Mouse (Mus musculus) liver, embryonic 16.5 days (tissue): ENCODE data around the gene Vmn1r4. TPM values are rescaled to one million over a fixed set of nuclear protein-coding genes. Genes with fewer than 3 reads are reported as not detected.

Experiments
- ATAC-seq: fragments of 200-750 bp; cut with Nextera tagmentation; 2 replicates; pipeline ENCODE4 v1.8.0; 2017; ENCODE audit warnings: low read depth, mild to moderate bottlenecking, moderate number of reproducible peaks, moderate library complexity
- H3K27ac ChIP-seq: fragments of 300-500 bp; sonication (generic); 2 replicates; pipeline ENCODE4 v1.5.1; 2014; ENCODE audit warnings: mild to moderate bottlenecking, low read length
- H3K27me3 ChIP-seq: fragments of 300-500 bp; sonication (generic); 2 replicates; pipeline ENCODE4 v1.6.1; 2014; ENCODE audit warnings: low read depth, low read length, mixed read lengths; ENCODE audit not compliant: control insufficient read depth, insufficient read depth
- H3K36me3 ChIP-seq: fragments of 300-500 bp; sonication (generic); 2 replicates; pipeline ENCODE4 v1.6.1; 2014; ENCODE audit warnings: mild to moderate bottlenecking; ENCODE audit not compliant: control insufficient read depth, insufficient read depth
- H3K4me1 ChIP-seq: fragments of 300-500 bp; sonication (generic); 2 replicates; pipeline ENCODE4 v1.6.1; 2014; ENCODE audit warnings: low read depth, low read length, mixed read lengths; ENCODE audit not compliant: control insufficient read depth
- H3K4me2 ChIP-seq: fragments of 300-500 bp; sonication (generic); 2 replicates; pipeline ENCODE4 v1.6.1; 2014; ENCODE audit warnings: low read depth, low read length, mixed read lengths
- H3K4me3 ChIP-seq: fragments of 300-500 bp; sonication (generic); 2 replicates; pipeline ENCODE4 v1.5.1; 2014; ENCODE audit warnings: low read depth, mild to moderate bottlenecking, low read length
- H3K9ac ChIP-seq: fragments of 300-500 bp; sonication (generic); 2 replicates; pipeline ENCODE4 v1.6.1; 2014; ENCODE audit warnings: low read depth, low read length
- H3K9me3 ChIP-seq: fragments of 300-500 bp; sonication (generic); replicated peaks from 2 replicates; pipeline ENCODE4 v1.6.1; 2016; ENCODE audit warnings: low read length; ENCODE audit not compliant: control insufficient read depth
- WGBS: fragments of 180-500 bp; shearing (Covaris S2); extraction: QIAGEN DNeasy Blood & Tissue Kit; methylation state at CpG from one replicate; pipeline ENCODE4 v1.1.7; 2014; ENCODE audit not compliant: insufficient replicate concordance; 5-methylcytosine and 5-hydroxymethylcytosine counted together
- polyA plus RNA-seq: library from polyadenylated mRNA; unstranded; fragments of >200 nt; fragmentation: Nextera tagmentation; extraction: Ambion mirVana; gene quantifications from 2 replicates; pipeline ENCODE4 v1.2.1, GENCODE M21; 2015

Gene Vmn1r4
- polyA plus RNA-seq, 1 experiment from 2014 or later, result 0.18 TPM

GRCm38 (mm10) chr6:56908397-56908796 is 15.4 kb upstream of the Vmn1r4 start:
- Histone ChIP-seq H3K27me3 (no peaks in the 10 kb centered on the region), H3K9me3 (no peaks in the 10 kb centered on the region), H3K27ac (peak overlapping the region; percentile 52), H3K4me2 (no peak overlapping the region), H3K4me3 (no peak overlapping the region), H3K36me3 (peaks cover 12% of the 10 kb centered on the region), H3K9ac (no peak overlapping the region), H3K4me1 (peaks cover 85% of the 10 kb centered on the region)
- no peak for ATAC-seq
- WGBS, result 57% methylated on average over 2 of the region's 2 CpGs

DNA sequence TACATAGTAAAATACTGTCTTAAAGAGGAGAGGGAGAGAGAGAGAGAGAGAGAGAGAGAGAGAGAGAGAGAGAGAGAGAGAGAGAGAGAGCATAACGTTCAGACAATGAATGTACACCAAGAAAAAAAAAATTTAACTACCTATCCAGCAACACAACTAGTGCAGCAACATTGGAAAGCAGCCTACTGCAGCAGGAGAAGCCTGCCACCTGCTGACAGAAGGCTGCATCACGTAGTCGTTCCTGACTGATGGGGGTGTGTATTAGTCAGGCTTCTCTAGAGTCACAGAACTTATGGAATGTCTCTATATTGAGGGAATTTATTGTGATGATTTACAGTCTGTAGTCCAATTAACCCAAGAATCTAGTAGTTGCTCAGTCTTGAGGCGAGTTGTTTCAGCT is 14.9 kb upstream of the Vmn1r4 start:
- peak overlapping the region; percentile 77 for H3K27ac ChIP-seq
- H3K4me3 ChIP-seq, result no peak overlapping the region
- WGBS, result 5% methylated on average over 4 of the region's 4 CpGs
- peaks cover 12% of the 10 kb centered on the region for H3K36me3 ChIP-seq
- no peaks in the 10 kb centered on the region for H3K9me3 ChIP-seq
- peak overlapping the region; percentile 38; the same call in 1 of the 2 replicates for H3K9ac ChIP-seq
- no peak overlapping the region; the same call in 1 of the 2 replicates for H3K4me2 ChIP-seq
- peak; percentile 35; the same call in 1 of the 2 replicates for ATAC-seq
- no peaks in the 10 kb centered on the region for H3K27me3 ChIP-seq
- peaks cover 85% of the 10 kb centered on the region for H3K4me1 ChIP-seq

DNA sequence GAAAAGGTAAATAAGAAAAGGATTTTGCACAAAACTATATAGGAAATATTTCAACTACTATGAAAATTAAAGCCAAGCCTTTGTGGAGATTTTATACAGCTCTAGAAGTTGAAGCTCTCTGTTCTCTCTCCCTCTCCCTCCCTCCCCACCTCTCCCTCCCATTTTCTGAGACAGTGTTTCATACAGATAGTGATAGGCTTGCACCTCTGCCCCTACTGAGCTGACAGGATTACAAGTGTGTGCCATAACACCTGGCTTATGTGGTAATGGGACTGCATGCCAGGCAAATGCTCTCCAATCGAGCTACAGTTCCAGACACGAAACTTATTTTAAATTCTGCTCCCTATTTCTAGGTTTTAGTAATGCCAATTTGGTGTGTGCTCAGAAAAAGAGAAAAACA is 12.9 kb upstream of the Vmn1r4 start:
- Histone ChIP-seq H3K27ac (peak overlapping the region; percentile 85), H3K4me1 (peaks cover 83% of the 10 kb centered on the region), H3K9me3 (0 out of 2 replicates have a peak, but pooled peaks cover 3% of the 10 kb centered on the region), H3K27me3 (no peaks in the 10 kb centered on the region), H3K4me2 (peak overlapping the region; percentile 50), H3K36me3 (peaks cover 18% of the 10 kb centered on the region), H3K9ac (no peak overlapping the region), H3K4me3 (peak overlapping the region; percentile 6; the same call in 1 of the 2 replicates)
- ATAC-seq, result peak; percentile 93
- 28% methylated on average over 2 of the region's 2 CpGs for WGBS

GRCm38 (mm10) chr6:56913092-56913858 is 10.5 kb upstream of the Vmn1r4 start:
- H3K4me3 ChIP-seq, result no peak overlapping the region
- H3K4me2 ChIP-seq, result peak overlapping the region; percentile 4
- 0 out of 2 replicates have a peak, but pooled peaks cover 3% of the 10 kb centered on the region for H3K9me3 ChIP-seq
- H3K4me1 ChIP-seq, result peaks cover 81% of the 10 kb centered on the region
- peaks cover 7% of the 10 kb centered on the region for H3K36me3 ChIP-seq
- no peak for ATAC-seq
- H3K27ac ChIP-seq, result peak overlapping the region; percentile 62
- no peak overlapping the region; the same call in none of the 2 replicates for H3K9ac ChIP-seq
- no peaks in the 10 kb centered on the region for H3K27me3 ChIP-seq
- 39% methylated on average over 2 of the region's 2 CpGs for WGBS

DNA sequence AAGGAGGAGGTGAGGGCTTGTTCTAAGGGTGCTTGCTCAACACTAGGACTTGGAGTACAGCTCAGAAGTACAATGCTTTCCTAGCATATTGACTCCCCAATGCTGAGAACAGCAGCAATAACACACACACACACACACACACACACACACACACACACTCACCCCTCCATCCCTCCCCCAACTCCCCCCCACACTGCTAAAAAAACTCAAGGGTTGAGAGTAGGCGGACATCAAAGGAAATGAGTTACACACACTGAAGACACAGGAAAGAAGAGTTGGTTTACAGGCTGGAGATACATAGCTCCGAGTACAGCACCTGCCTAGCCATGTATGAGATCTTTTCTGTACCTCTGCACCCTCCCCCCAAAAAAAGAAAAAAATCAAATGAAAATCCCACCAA is 7.5 kb upstream of the Vmn1r4 start:
- Histone ChIP-seq H3K4me3 (peak overlapping the region; percentile 56), H3K4me1 (peaks cover 80% of the 10 kb centered on the region), H3K27me3 (no peaks in the 10 kb centered on the region), H3K9ac (peak overlapping the region; percentile 40), H3K36me3 (peaks cover 6% of the 10 kb centered on the region), H3K9me3 (0 out of 2 replicates have a peak, but pooled peaks cover 3% of the 10 kb centered on the region), H3K4me2 (peak overlapping the region; percentile 68), H3K27ac (peak overlapping the region; percentile 97)
- 49% methylated on average over 2 of the region's 2 CpGs for WGBS
- ATAC-seq, result no peak

GRCm38 (mm10) chr6:56917578-56918368 is 6.0 kb upstream of the Vmn1r4 start:
- H3K27me3 ChIP-seq, result no peaks in the 10 kb centered on the region
- peak; percentile 74 for ATAC-seq
- H3K9me3 ChIP-seq, result 0 out of 2 replicates have a peak, but pooled peaks cover 3% of the 10 kb centered on the region
- WGBS, result 22% methylated on average over 12 of the region's 12 CpGs
- H3K36me3 ChIP-seq, result peaks cover 6% of the 10 kb centered on the region
- peak overlapping the region; percentile 68 for H3K4me2 ChIP-seq
- H3K4me1 ChIP-seq, result peaks cover 71% of the 10 kb centered on the region
- peak overlapping the region; percentile 56 for H3K4me3 ChIP-seq
- H3K27ac ChIP-seq, result peak overlapping the region; percentile 97
- H3K9ac ChIP-seq, result peak overlapping the region; percentile 59

DNA sequence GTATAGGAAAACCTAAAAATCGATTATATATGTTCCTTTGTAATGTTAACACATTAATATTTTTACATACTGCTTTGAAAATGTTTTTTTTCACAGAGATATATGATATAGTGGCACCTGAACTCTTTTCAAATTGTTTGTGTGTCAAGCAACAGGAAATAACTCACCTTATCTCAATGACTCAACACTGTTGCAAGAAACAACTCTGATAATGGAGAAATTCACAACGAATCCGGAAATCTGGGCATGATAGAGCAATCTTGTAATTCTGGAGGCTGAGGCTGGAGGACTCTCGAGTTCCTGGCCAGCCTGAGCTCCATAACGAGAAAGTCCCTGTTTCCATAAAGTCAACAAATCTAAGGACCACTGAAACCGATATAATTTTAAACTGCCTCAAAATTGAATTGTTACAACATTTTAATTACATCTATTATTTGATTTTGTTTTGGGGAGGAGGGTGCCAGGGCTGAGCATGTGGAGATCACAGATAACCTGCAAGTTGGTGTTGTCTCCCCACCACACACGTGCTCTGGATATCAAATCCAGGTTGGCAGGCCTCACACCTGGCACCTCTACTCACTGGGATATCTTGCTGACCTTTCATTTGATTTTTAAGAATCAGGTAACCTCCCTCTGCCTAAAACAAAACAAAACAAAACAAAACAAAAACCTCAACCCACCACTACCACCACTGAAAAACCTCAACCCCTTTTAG is 4.3 kb upstream of the Vmn1r4 start:
- Histone ChIP-seq H3K9me3 (0 out of 2 replicates have a peak, but pooled peaks cover 2% of the 10 kb centered on the region), H3K27ac (peak overlapping the region; percentile 97), H3K9ac (peak overlapping the region; percentile 59), H3K36me3 (peaks cover 6% of the 10 kb centered on the region), H3K4me3 (peak overlapping the region; percentile 59), H3K4me1 (peaks cover 57% of the 10 kb centered on the region), H3K4me2 (peak overlapping the region; percentile 68), H3K27me3 (no peaks in the 10 kb centered on the region)
- WGBS, result 22% methylated on average over 7 of the region's 7 CpGs
- no peak for ATAC-seq

DNA sequence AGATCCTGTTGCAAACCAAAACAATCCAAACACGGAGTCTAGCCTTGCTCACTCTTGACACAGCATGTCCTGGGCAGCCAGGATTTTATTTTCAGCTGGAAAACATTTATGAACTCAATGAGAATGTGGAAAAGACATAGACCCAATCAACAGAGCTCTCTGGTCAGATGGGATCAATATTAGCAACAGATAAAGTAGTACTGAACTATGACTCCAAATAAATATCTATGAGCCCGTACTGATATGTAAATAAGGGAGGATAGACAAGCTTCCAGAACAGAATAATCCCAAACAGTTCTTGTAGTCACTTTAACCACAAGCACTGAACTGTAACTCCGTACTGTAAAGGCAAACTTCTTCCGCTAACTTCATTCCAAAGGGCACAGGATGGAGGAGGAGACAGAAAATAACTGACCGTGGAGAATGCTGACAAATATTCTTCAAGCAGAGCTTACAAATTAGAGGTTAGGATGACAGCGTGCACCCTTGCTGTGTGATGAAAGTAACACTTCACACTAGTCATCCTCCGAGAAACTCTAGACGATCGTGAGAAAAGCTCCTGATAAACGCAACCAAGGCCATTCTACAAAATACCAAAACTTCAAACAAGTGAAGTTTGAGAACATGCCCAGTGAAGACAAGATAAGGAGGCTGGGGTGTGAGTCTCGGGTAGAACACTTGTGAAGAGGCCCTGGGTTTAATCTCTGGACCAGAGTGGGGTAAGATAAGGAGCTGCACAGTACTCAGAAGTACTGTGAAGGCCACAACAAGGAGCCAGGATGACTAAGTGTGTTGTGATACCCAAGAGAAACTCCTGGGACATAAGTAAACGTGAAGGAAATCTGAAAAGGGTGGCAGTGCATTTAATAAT is 3.4 kb upstream of the Vmn1r4 start:
- H3K27ac ChIP-seq, result peak overlapping the region; percentile 94
- peak overlapping the region; percentile 59 for H3K4me3 ChIP-seq
- no peaks in the 10 kb centered on the region for H3K27me3 ChIP-seq
- WGBS, result 16% methylated on average over 12 of the region's 12 CpGs
- no peaks in the 10 kb centered on the region for H3K9me3 ChIP-seq
- peak overlapping the region; percentile 59 for H3K9ac ChIP-seq
- peaks cover 51% of the 10 kb centered on the region for H3K4me1 ChIP-seq
- peak overlapping the region; percentile 68 for H3K4me2 ChIP-seq
- no peaks in the 10 kb centered on the region; the same call in 1 of the 2 replicates for H3K36me3 ChIP-seq
- peak; percentile 72 for ATAC-seq
